In the genomic region with DNA sequence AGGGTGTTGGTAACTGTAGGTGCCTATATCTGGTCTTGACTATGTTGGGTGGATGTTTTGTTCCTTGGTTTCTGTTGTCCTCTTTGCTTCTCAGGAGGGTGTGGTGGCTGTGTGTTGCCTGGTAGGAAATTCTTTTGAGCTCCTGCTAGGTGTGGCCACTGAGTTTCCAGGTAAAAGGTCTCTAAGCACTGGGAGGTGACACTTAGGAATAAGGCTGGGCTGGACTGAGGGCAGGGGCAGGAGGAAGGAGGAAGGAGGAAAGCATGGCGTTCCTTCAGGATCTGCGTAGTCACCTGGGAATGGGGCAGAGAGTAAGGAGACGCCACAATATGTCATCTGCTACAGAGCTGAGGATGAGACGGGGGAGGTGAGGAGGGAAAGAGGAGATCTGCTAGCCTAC, we compare ENCODE assay signal across 24 mouse cellular contexts.
"Had no signal": no experiment of that assay in that cellular context is flagged by ENCODE, and none has a peak within 500 bp of the region (broad histone marks: within the 10 kb centered on the region; RNA-seq: fewer than 3 reads in every experiment).

No protein-coding gene starts in this region.

- DNase-seq: kidney, adult 2 months; kidney, postnatal 25 days; layer of hippocampus, postnatal 36 days; left cerebral cortex, postnatal 4 days; liver, postnatal 0 days; lung, embryonic 14.5 days; lung, postnatal 36 days; retina, postnatal 1 day; right cerebral cortex, postnatal 25 days; thymus, adult 18-20 months; thymus, postnatal 36 days had no signal

- H3K4me2 ChIP-seq: limb, embryonic 12.5 days; limb, embryonic 15.5 days; liver, embryonic 11.5 days; lung, embryonic 14.5 days; midbrain, embryonic 13.5 days; neural tube, embryonic 13.5 days had no signal

- H3K4me3 ChIP-seq: left cerebral cortex, adult 2 months; limb, embryonic 12.5 days; limb, embryonic 15.5 days; megakaryocyte, embryonic 14.5 days; midbrain, embryonic 10.5 days; midbrain, embryonic 13.5 days; myocyte; neural tube, embryonic 13.5 days had no signal

- H3K27me3 ChIP-seq: limb, embryonic 12.5 days; limb, embryonic 15.5 days; midbrain, embryonic 13.5 days; neural tube, embryonic 13.5 days had no signal

- H3K9ac ChIP-seq: limb, embryonic 12.5 days; limb, embryonic 15.5 days; liver, embryonic 14.5 days; liver, postnatal 0 days; lung, embryonic 14.5 days; midbrain, embryonic 13.5 days; neural tube, embryonic 13.5 days had no signal

- H3K4me1 ChIP-seq: limb, embryonic 12.5 days; limb, embryonic 15.5 days; megakaryocyte, embryonic 14.5 days; midbrain, embryonic 10.5 days; midbrain, embryonic 13.5 days; neural tube, embryonic 13.5 days had no signal

- H3K36me3 ChIP-seq: limb, embryonic 12.5 days; limb, embryonic 15.5 days; midbrain, embryonic 10.5 days; midbrain, embryonic 13.5 days; neural tube, embryonic 13.5 days had no signal

- H3K9me3 ChIP-seq: limb, embryonic 15.5 days; midbrain, embryonic 10.5 days; midbrain, embryonic 13.5 days; neural tube, embryonic 13.5 days had no signal

- H3K27ac ChIP-seq: kidney, postnatal 0 days; left cerebral cortex, adult 2 months; limb, embryonic 12.5 days; limb, embryonic 15.5 days; liver, embryonic 14.5 days; midbrain, embryonic 10.5 days; midbrain, embryonic 13.5 days; neural tube, embryonic 13.5 days had no signal

- ATAC-seq: liver, postnatal 0 days; lung, postnatal 0 days; midbrain, embryonic 13.5 days; midbrain, embryonic 16.5 days had no signal
